Mouse (Mus musculus) CH12.LX (cell line): ENCODE measurements at regions not wholly inside any gene's neighbourhood (a gene's known extent, or its start where the extent isn't known, plus 50 kb on each side); places are given as distances from the start of the nearest gene placed in this dataset.

ENCODE experiments used
- DNase-seq: peaks from one replicate; pipeline ENCODE4 v3.0.0-alpha.2; 2013; ENCODE audit errors: extremely low read depth
- H3K27ac ChIP-seq: 2 replicates; pipeline ENCODE4 v1.5.1; 2012; ENCODE audit warnings: low read depth, mild to moderate bottlenecking, control low read depth, moderate library complexity; ENCODE audit not compliant: insufficient read depth
- H3K27me3 ChIP-seq: replicated peaks from 2 replicates; pipeline ENCODE3; 2012; ENCODE audit warnings: inconsistent platforms
- H3K36me3 ChIP-seq, 2 experiments: replicated peaks in 1 of 2; 2 replicates each; pipeline versions ENCODE3 to v1.6.1; 2012; ENCODE audit warnings: inconsistent platforms in 1 of 2, low read length in 1 of 2, mild to moderate bottlenecking in 1 of 2, mixed read lengths in 1 of 2, moderate library complexity in 1 of 2; ENCODE audit not compliant: control insufficient read depth in 1 of 2, insufficient read depth in 1 of 2
- H3K4me1 ChIP-seq, 2 experiments: 2 replicates each; pipeline ENCODE4 v1.6.1; 2012; ENCODE audit warnings: inconsistent platforms in 1 of 2, moderate library complexity in 1 of 2; ENCODE audit not compliant: insufficient read depth in 2 of 2, control insufficient read depth in 1 of 2
- H3K4me2 ChIP-seq: 2 replicates; pipeline ENCODE4 v1.6.1; 2012; ENCODE audit warnings: low read depth, mild to moderate bottlenecking, control low read depth; ENCODE audit not compliant: poor library complexity, insufficient read depth, severe bottlenecking
- H3K4me3 ChIP-seq, 3 experiments: fragments of 150-350 bp in 1 of 3; sonication (generic) in 1 of 3; replicated peaks in 1 of 3; 2 replicates each; pipeline versions ENCODE3 to v1.5.1; 2011 to 2012; ENCODE audit warnings: low read depth in 2 of 3, low read length in 2 of 3, mild to moderate bottlenecking in 2 of 3, moderate library complexity in 2 of 3, control low read depth in 1 of 3, improper control_type of control experiment in 1 of 3, inconsistent platforms in 1 of 3, mixed read lengths in 1 of 3; ENCODE audit not compliant: poor library complexity in 1 of 3
- H3K79me2 ChIP-seq: replicated peaks from 2 replicates; pipeline ENCODE4 v1.6.1; 2012; ENCODE audit warnings: mild to moderate bottlenecking, moderate library complexity; ENCODE audit not compliant: control insufficient read depth, poor library complexity, insufficient read depth, severe bottlenecking; ENCODE audit errors: extremely low read depth
- H3K9ac ChIP-seq: 2 replicates; pipeline ENCODE4 v1.6.1; 2012; ENCODE audit warnings: low read depth, mild to moderate bottlenecking, control low read depth, moderate library complexity; ENCODE audit not compliant: insufficient read depth
- H3K9me3 ChIP-seq: replicated peaks from 2 replicates; pipeline ENCODE3; 2012; ENCODE audit warnings: low read length, inconsistent platforms, mixed read lengths
- CHD1 ChIP-seq: IDR thresholded peaks from 2 replicates; pipeline ENCODE4 v1.6.1; 2012; ENCODE audit warnings: low read depth, low read length, improper control_type of control experiment, inconsistent platforms
- EP300 ChIP-seq: IDR thresholded peaks from 2 replicates; pipeline ENCODE4 v1.6.1; 2011; ENCODE audit warnings: low read length, improper control_type of control experiment
- ETS1 ChIP-seq: conservative IDR thresholded peaks from 2 replicates; pipeline ENCODE4 v1.6.1; 2012; ENCODE audit warnings: low read depth, mild to moderate bottlenecking, inconsistent platforms, low read length, improper control_type of control experiment, moderate library complexity
- GABPA ChIP-seq: IDR thresholded peaks from 2 replicates; pipeline ENCODE4 v1.6.1; 2012; ENCODE audit warnings: low read depth, low read length, improper control_type of control experiment, inconsistent platforms; ENCODE audit not compliant: insufficient replicate concordance
- HCFC1 ChIP-seq: IDR thresholded peaks from 2 replicates; pipeline ENCODE4 v1.6.1; 2012; ENCODE audit warnings: low read depth, mild to moderate bottlenecking, inconsistent platforms, low read length, improper control_type of control experiment
- JUN ChIP-seq: IDR thresholded peaks from 2 replicates; pipeline ENCODE4 v1.6.1; 2011; ENCODE audit warnings: low read depth, mild to moderate bottlenecking, low read length, improper control_type of control experiment, moderate library complexity; ENCODE audit not compliant: insufficient read depth
- KAT2A ChIP-seq: IDR thresholded peaks from 2 replicates; pipeline ENCODE4 v1.6.1; 2012; ENCODE audit warnings: low read length, improper control_type of control experiment, inconsistent platforms; ENCODE audit not compliant: insufficient replicate concordance
- MAFK ChIP-seq: IDR thresholded peaks from 2 replicates; pipeline ENCODE4 v1.6.1; 2011; ENCODE audit warnings: low read length, improper control_type of control experiment; ENCODE audit not compliant: insufficient replicate concordance
- MAX ChIP-seq: IDR thresholded peaks from 2 replicates; pipeline ENCODE4 v1.6.1; 2011; ENCODE audit warnings: low read length, improper control_type of control experiment
- MAZ ChIP-seq: IDR thresholded peaks from 2 replicates; pipeline ENCODE4 v1.6.1; 2012; ENCODE audit warnings: low read depth, mild to moderate bottlenecking, inconsistent platforms, low read length, improper control_type of control experiment, moderate library complexity
- MEF2A ChIP-seq: IDR thresholded peaks from 2 replicates; pipeline ENCODE4 v1.6.1; 2014; ENCODE audit warnings: low read depth, mild to moderate bottlenecking, inconsistent platforms, low read length, improper control_type of control experiment, borderline replicate concordance
- MYC ChIP-seq: IDR thresholded peaks from 2 replicates; pipeline ENCODE4 v1.6.1; 2011; ENCODE audit warnings: low read depth, mild to moderate bottlenecking, improper control_type of control experiment, low read length
- NRF1 ChIP-seq: IDR thresholded peaks from 2 replicates; pipeline ENCODE4 v1.6.1; 2014; ENCODE audit warnings: low read depth, mild to moderate bottlenecking, inconsistent platforms, low read length, improper control_type of control experiment, moderate library complexity
- PAX5 ChIP-seq: IDR thresholded peaks from 2 replicates; pipeline ENCODE4 v1.6.1; 2012; ENCODE audit warnings: low read length, inconsistent platforms, mixed read lengths
- RCOR1 ChIP-seq: conservative IDR thresholded peaks from 2 replicates; pipeline ENCODE4 v1.6.1; 2012; ENCODE audit warnings: low read depth, mild to moderate bottlenecking, inconsistent platforms, low read length, improper control_type of control experiment
- TBP ChIP-seq: conservative IDR thresholded peaks from 2 replicates; pipeline ENCODE4 v1.6.1; 2011; ENCODE audit warnings: low read depth, low read length, improper control_type of control experiment
- ZMIZ1 ChIP-seq: IDR thresholded peaks from 2 replicates; pipeline ENCODE4 v1.6.1; 2012; ENCODE audit warnings: low read depth, mild to moderate bottlenecking, inconsistent platforms, low read length, improper control_type of control experiment
- ZNF384 ChIP-seq: IDR thresholded peaks from 2 replicates; pipeline ENCODE4 v1.6.1; 2012; ENCODE audit warnings: low read depth, low read length, improper control_type of control experiment, inconsistent platforms
- dilution Hi-C: fragments of 300-500 bp; cut with MboI; formaldehyde crosslinking; loops from 2 replicates; pipeline ENCODE4 v1.14.3; 2020; ENCODE audit warnings: low sequenced_read_pairs; ENCODE audit not compliant: extremely low pct_unique_long_range_greater_than_20kb, extremely low pct_ligation_motif_present
- in situ Hi-C: fragments of 300-500 bp; cut with MboI; formaldehyde crosslinking; loops from 3 replicates; pipeline ENCODE4 v1.14.3; 2019; ENCODE audit warnings: low sequenced_read_pairs, low pct_ligation_motif_present, low pct_unique_long_range_greater_than_20kb, mixed read lengths

GRCm38 (mm10) chr10:92044783-92045182 is 677.4 kb downstream of the Nedd1 start:
- Histone ChIP-seq H3K4me1 (no peaks in the 10 kb centered on the region), H3K36me3 (no peaks in the 10 kb centered on the region), H3K27me3 (no peaks in the 10 kb centered on the region), H3K4me2 (no peak overlapping the region), H3K9ac (no peak overlapping the region), H3K79me2 (no peaks in the 10 kb centered on the region), H3K4me3 (no peak overlapping the region), H3K27ac (no peak overlapping the region), H3K9me3 (peaks cover 43% of the 10 kb centered on the region)
- in situ Hi-C loops (no loop called here), dilution Hi-C loops (no loop called here)
- DNase-seq, result no peak
- TF ChIP-seq MYC, result no peak
- TF ChIP-seq EP300, result no peak
- no peak for TF ChIP-seq RCOR1
- no peak for TF ChIP-seq ZMIZ1
- TF ChIP-seq NRF1, result no peak
- no peak for TF ChIP-seq KAT2A
- TF ChIP-seq JUN, result no peak
- TF ChIP-seq MAX, result no peak
- TF ChIP-seq TBP, result no peak
- TF ChIP-seq MEF2A, result no peak
- TF ChIP-seq ZNF384, result no peak
- no peak for TF ChIP-seq PAX5
- no peak for TF ChIP-seq GABPA
- TF ChIP-seq ETS1, result no peak
- no peak for TF ChIP-seq CHD1
- no peak for TF ChIP-seq MAZ
- TF ChIP-seq HCFC1, result no peak
- no peak for TF ChIP-seq MAFK

- Histone ChIP-seq H3K9me3 (peaks cover 51% of the 10 kb centered on the region), H3K4me2 (no peak overlapping the region), H3K36me3 (no peaks in the 10 kb centered on the region), H3K9ac (no peak overlapping the region), H3K4me3 (no peak overlapping the region), H3K79me2 (no peaks in the 10 kb centered on the region), H3K27ac (no peak overlapping the region), H3K4me1 (no peaks in the 10 kb centered on the region), H3K27me3 (no peaks in the 10 kb centered on the region)
- dilution Hi-C loops (no loop called here), in situ Hi-C loops (no loop called here)
- TF ChIP-seq ETS1 (no peak), MAFK (no peak), NRF1 (no peak), PAX5 (no peak)
- no peak for DNase-seq
Observed at GRCm38 (mm10) chr10:92036176-92036575, 686.0 kb downstream of the Nedd1 start.
